Mouse (Mus musculus) heart, embryonic 14.5 days (tissue): Measurements from ENCODE around the gene Olfr775. TPM values are rescaled to one million over a fixed set of nuclear protein-coding genes. Genes with fewer than 3 reads are reported as not detected.

Source experiments
- ATAC-seq: fragments of 200-750 bp; cut with Nextera tagmentation; 2 replicates; pipeline ENCODE4 v1.8.0; 2017; ENCODE audit warnings: low read depth, moderate TSS enrichment; ENCODE audit not compliant: insufficient number of reproducible peaks, insufficient read depth, low FRiP score
- H3K27ac ChIP-seq, 2 experiments: fragments of 200-500 bp in 1 of 2; fragments of 300-500 bp in 1 of 2; sonication (generic) in 1 of 2; replicated peaks in 1 of 2; 2 replicates each; pipeline ENCODE4 v1.5.1; 2012 to 2014; ENCODE audit warnings: low read depth in 2 of 2, low read length in 2 of 2, control low read depth in 1 of 2, mild to moderate bottlenecking in 1 of 2, mixed read lengths in 1 of 2; ENCODE audit not compliant: control insufficient read depth in 1 of 2, insufficient read depth in 1 of 2
- H3K27me3 ChIP-seq: fragments of 300-500 bp; sonication (generic); 2 replicates; pipeline ENCODE4 v1.6.1; 2014; ENCODE audit warnings: mild to moderate bottlenecking, low read length, control low read depth; ENCODE audit not compliant: control insufficient read depth, insufficient read depth
- H3K36me3 ChIP-seq: fragments of 300-500 bp; sonication (generic); 2 replicates; pipeline ENCODE4 v1.6.1; 2014; ENCODE audit warnings: mild to moderate bottlenecking, control low read depth, low read length, mixed read lengths; ENCODE audit not compliant: control insufficient read depth, insufficient read depth
- H3K4me1 ChIP-seq, 2 experiments: fragments of 200-500 bp in 1 of 2; fragments of 300-500 bp in 1 of 2; sonication (generic) in 1 of 2; 2 replicates each; pipeline ENCODE4 v1.6.1; 2012 to 2014; ENCODE audit warnings: low read length in 2 of 2, control low read depth in 1 of 2, mixed read lengths in 1 of 2; ENCODE audit not compliant: control insufficient read depth in 2 of 2, insufficient read depth in 2 of 2
- H3K4me2 ChIP-seq: fragments of 300-500 bp; sonication (generic); 2 replicates; pipeline ENCODE4 v1.6.1; 2014; ENCODE audit warnings: mild to moderate bottlenecking, low read length
- H3K4me3 ChIP-seq, 2 experiments: fragments of 200-500 bp in 1 of 2; fragments of 300-500 bp in 1 of 2; sonication (generic) in 1 of 2; 2 replicates each; pipeline ENCODE4 v1.5.1; 2012 to 2014; ENCODE audit warnings: low read length in 2 of 2, mild to moderate bottlenecking in 2 of 2, control low read depth in 1 of 2, low read depth in 1 of 2, moderate library complexity in 1 of 2; ENCODE audit not compliant: control insufficient read depth in 1 of 2, insufficient read depth in 1 of 2
- H3K9ac ChIP-seq: fragments of 300-500 bp; sonication (generic); 2 replicates; pipeline ENCODE4 v1.6.1; 2014; ENCODE audit warnings: mild to moderate bottlenecking, low read length
- H3K9me3 ChIP-seq: fragments of 300-500 bp; sonication (generic); 2 replicates; pipeline ENCODE4 v1.6.1; 2016; ENCODE audit warnings: low read length, control low read depth; ENCODE audit not compliant: control insufficient read depth
- WGBS: fragments of 180-500 bp; shearing (Covaris S2); extraction: QIAGEN DNeasy Blood & Tissue Kit; methylation state at CpG from one replicate; pipeline ENCODE4 v1.1.7; 2014; 5-methylcytosine and 5-hydroxymethylcytosine counted together
- polyA plus RNA-seq: library from polyadenylated mRNA; unstranded; fragments of >200 nt; fragmentation: Nextera tagmentation; extraction: Ambion mirVana; gene quantifications from 2 replicates; pipeline ENCODE4 v1.2.1, GENCODE M21; 2014

Olfr775 gene
- polyA plus RNA-seq = not detected in 2 replicates

GRCm38 (mm10) chr10:129248112-129248511 is at the start of gene Olfr775:
Gene Olfr775 (plus strand): TSS chr10:129248412.
- Histone ChIP-seq H3K4me3 (no peak within 1 kb of the TSS), H3K4me2 (no peak within 1 kb of the TSS), H3K36me3 (no peaks in the 10 kb centered on the region), H3K27me3 (no peaks in the 10 kb centered on the region), H3K9ac (no peak within 1 kb of the TSS), H3K4me1 (no peaks in the 10 kb centered on the region), H3K9me3 (no peaks in the 10 kb centered on the region), H3K27ac (no peak within 1 kb of the TSS)
- 66% methylated on average over 3 of the region's 3 CpGs for WGBS
- ATAC-seq = no peak

GRCm38 (mm10) chr10:129230737-129231136 is 17.5 kb upstream of the Olfr775 start:
- no peak overlapping the region for H3K9ac ChIP-seq
- no peak for ATAC-seq
- no peak overlapping the region for H3K4me2 ChIP-seq
- WGBS = 69% methylated on average over 1 of the region's 1 CpGs
- no peaks in the 10 kb centered on the region; the same call in 1 of the 2 replicates for H3K9me3 ChIP-seq
- no peak overlapping the region for H3K4me3 ChIP-seq
- H3K27ac ChIP-seq = no peak overlapping the region
- H3K27me3 ChIP-seq = no peaks in the 10 kb centered on the region
- no peaks in the 10 kb centered on the region for H3K4me1 ChIP-seq
- no peaks in the 10 kb centered on the region for H3K36me3 ChIP-seq

- H3K9ac ChIP-seq = no peak within 1 kb of the TSS
- ATAC-seq = no peak
Measured at GRCm38 (mm10) chr10:129235904-129236303, 12.3 kb upstream of the Olfr775 start, which contains the start of gene Olfr774. Gene Olfr774 (plus strand): TSS chr10:129236204.

GRCm38 (mm10) chr10:129258827-129259226 is 10.6 kb downstream of the Olfr775 start, which contains the start of gene Olfr776:
Gene Olfr776 (plus strand): TSS chr10:129259127.
- H3K4me1 ChIP-seq = no peaks in the 10 kb centered on the region

More at GRCm38 (mm10) chr10:129235904-129236303, 12.3 kb upstream of the Olfr775 start, which contains the start of gene Olfr774:
- no peaks in the 10 kb centered on the region; the same call in 1 of the 2 replicates for H3K9me3 ChIP-seq
- no peaks in the 10 kb centered on the region for H3K36me3 ChIP-seq
- no peaks in the 10 kb centered on the region for H3K27me3 ChIP-seq
- H3K4me1 ChIP-seq = no peaks in the 10 kb centered on the region
- 66% methylated on average over 2 of the region's 2 CpGs for WGBS
- no peak within 1 kb of the TSS for H3K4me2 ChIP-seq
- no peak within 1 kb of the TSS for H3K27ac ChIP-seq
- no peak within 1 kb of the TSS for H3K4me3 ChIP-seq

GRCm38 (mm10) chr10:129271081-129271535 is 22.9 kb downstream of the Olfr775 start, which contains the start of gene Olfr777:
Gene Olfr777 (minus strand): TSS chr10:129271485.
- no peak within 1 kb of the TSS for H3K4me2 ChIP-seq

More at GRCm38 (mm10) chr10:129258827-129259226, 10.6 kb downstream of the Olfr775 start, which contains the start of gene Olfr776:
- H3K27ac ChIP-seq = no peak within 1 kb of the TSS
- no peak within 1 kb of the TSS for H3K4me2 ChIP-seq
- H3K9ac ChIP-seq = no peak within 1 kb of the TSS
- H3K27me3 ChIP-seq = no peaks in the 10 kb centered on the region
- no peaks in the 10 kb centered on the region for H3K9me3 ChIP-seq
- no peaks in the 10 kb centered on the region for H3K36me3 ChIP-seq
- no peak for ATAC-seq
- no peak within 1 kb of the TSS for H3K4me3 ChIP-seq

More at GRCm38 (mm10) chr10:129271081-129271535, 22.9 kb downstream of the Olfr775 start, which contains the start of gene Olfr777:
- no peak within 1 kb of the TSS for H3K9ac ChIP-seq
- H3K9me3 ChIP-seq = no peaks in the 10 kb centered on the region
- WGBS = 82% methylated on average over 2 of the region's 2 CpGs
- H3K4me3 ChIP-seq = no peak within 1 kb of the TSS
- H3K4me1 ChIP-seq = no peaks in the 10 kb centered on the region
- no peaks in the 10 kb centered on the region for H3K36me3 ChIP-seq
- H3K27ac ChIP-seq = no peak within 1 kb of the TSS
- no peaks in the 10 kb centered on the region for H3K27me3 ChIP-seq
- no peak for ATAC-seq

Other genes with a start within 250 kb of the Olfr775 start
- not detected in 2 replicates for gene Olfr763, start 237.6 kb upstream of the Olfr775 start, polyA plus RNA-seq
- gene Olfr764-ps1, start 208.5 kb upstream of the Olfr775 start, polyA plus RNA-seq = not detected in 2 replicates
- gene Olfr765, start 198.4 kb upstream of the Olfr775 start, polyA plus RNA-seq = not detected in 2 replicates
- gene Olfr766-ps1, start 179.4 kb upstream of the Olfr775 start, polyA plus RNA-seq = not detected in 2 replicates
- gene Olfr767, start 165.5 kb upstream of the Olfr775 start, polyA plus RNA-seq = not detected in 2 replicates
- not detected in 2 replicates for gene Olfr768, start 149.0 kb upstream of the Olfr775 start, polyA plus RNA-seq
- not detected in 2 replicates for gene Olfr769, start 130.6 kb upstream of the Olfr775 start, polyA plus RNA-seq
- not detected in 2 replicates for gene Olfr770, start 109.4 kb upstream of the Olfr775 start, polyA plus RNA-seq
- gene Olfr771, start 83.7 kb upstream of the Olfr775 start, polyA plus RNA-seq = not detected in 2 replicates
- gene Olfr772, start 70.5 kb upstream of the Olfr775 start, polyA plus RNA-seq = not detected in 2 replicates
- not detected in 2 replicates for gene Olfr773, start 61.0 kb upstream of the Olfr775 start, polyA plus RNA-seq
- not detected in 2 replicates for gene Olfr774, start 12.2 kb upstream of the Olfr775 start, polyA plus RNA-seq
- gene Olfr776, start 10.7 kb downstream of the Olfr775 start, polyA plus RNA-seq = not detected in 2 replicates
- not detected in 2 replicates for gene Olfr777, start 23.1 kb downstream of the Olfr775 start, polyA plus RNA-seq
- gene Olfr780, start 69.7 kb downstream of the Olfr775 start, polyA plus RNA-seq = not detected in 2 replicates
- gene Olfr781, start 80.4 kb downstream of the Olfr775 start, polyA plus RNA-seq = not detected in 2 replicates
- not detected in 2 replicates for gene Olfr782, start 100.4 kb downstream of the Olfr775 start, polyA plus RNA-seq
- gene Olfr784, start 135.7 kb downstream of the Olfr775 start, polyA plus RNA-seq = 0.08 and 0.09 TPM in 2 replicates
- gene Olfr785, start 157.0 kb downstream of the Olfr775 start, polyA plus RNA-seq = not detected in 2 replicates
- gene Olfr786, start 178.9 kb downstream of the Olfr775 start, polyA plus RNA-seq = not detected in 2 replicates
- not detected in 2 replicates for gene Olfr787, start 213.4 kb downstream of the Olfr775 start, polyA plus RNA-seq
- not detected in 2 replicates for gene Olfr788, start 222.6 kb downstream of the Olfr775 start, polyA plus RNA-seq
- not detected in 2 replicates for gene Olfr789, start 236.3 kb downstream of the Olfr775 start, polyA plus RNA-seq